Mouse (Mus musculus) limb, embryonic 13.5 days (tissue): Measurements from ENCODE around the gene Gm37240. TPM values are rescaled to one million over a fixed set of nuclear protein-coding genes. Genes with fewer than 3 reads are reported as not detected.

Source experiments
- ATAC-seq: fragments of 200-750 bp; cut with Nextera tagmentation; 2 replicates; pipeline ENCODE4 v1.8.0; 2017; ENCODE audit warnings: low read depth, moderate number of reproducible peaks, moderate TSS enrichment; ENCODE audit not compliant: low FRiP score
- H3K27ac ChIP-seq: fragments of 300-500 bp; sonication (generic); 2 replicates; pipeline ENCODE4 v1.5.1; 2015; ENCODE audit warnings: inconsistent platforms, mild to moderate bottlenecking, moderate library complexity
- H3K27me3 ChIP-seq: fragments of 300-500 bp; sonication (generic); 2 replicates; pipeline ENCODE4 v1.6.1; 2015; ENCODE audit warnings: mild to moderate bottlenecking, inconsistent platforms
- H3K36me3 ChIP-seq: fragments of 300-500 bp; sonication (generic); 2 replicates; pipeline ENCODE4 v1.6.1; 2015; ENCODE audit warnings: inconsistent platforms, mild to moderate bottlenecking, moderate library complexity
- H3K4me1 ChIP-seq: fragments of 300-500 bp; sonication (generic); 2 replicates; pipeline ENCODE4 v1.6.1; 2015; ENCODE audit warnings: inconsistent platforms
- H3K4me2 ChIP-seq: fragments of 300-500 bp; sonication (generic); replicated peaks from 2 replicates; pipeline ENCODE4 v1.6.1; 2015; ENCODE audit warnings: inconsistent platforms, mild to moderate bottlenecking, moderate library complexity
- H3K4me3 ChIP-seq: fragments of 300-500 bp; sonication (generic); 2 replicates; pipeline ENCODE4 v1.5.1; 2015; ENCODE audit warnings: moderate library complexity, mild to moderate bottlenecking, inconsistent platforms
- H3K9ac ChIP-seq: fragments of 300-500 bp; sonication (generic); 2 replicates; pipeline ENCODE4 v1.6.1; 2015; ENCODE audit warnings: mild to moderate bottlenecking, inconsistent platforms
- H3K9me3 ChIP-seq: fragments of 300-500 bp; sonication (generic); 2 replicates; pipeline ENCODE4 v1.6.1; 2016; ENCODE audit warnings: inconsistent platforms
- WGBS: fragments of 180-500 bp; shearing (Covaris S2); methylation state at CpG from one replicate; pipeline ENCODE4 v1.1.7; 2015; 5-methylcytosine and 5-hydroxymethylcytosine counted together
- polyA plus RNA-seq: library from polyadenylated mRNA; unstranded; fragments of >200 nt; fragmentation: Nextera tagmentation; extraction: Ambion mirVana; gene quantifications from 2 replicates; pipeline ENCODE4 v1.2.1, GENCODE M21; 2015

Gene Gm37240
- polyA plus RNA-seq, 1 experiment from 2014 or later = 6.1 TPM

DNA sequence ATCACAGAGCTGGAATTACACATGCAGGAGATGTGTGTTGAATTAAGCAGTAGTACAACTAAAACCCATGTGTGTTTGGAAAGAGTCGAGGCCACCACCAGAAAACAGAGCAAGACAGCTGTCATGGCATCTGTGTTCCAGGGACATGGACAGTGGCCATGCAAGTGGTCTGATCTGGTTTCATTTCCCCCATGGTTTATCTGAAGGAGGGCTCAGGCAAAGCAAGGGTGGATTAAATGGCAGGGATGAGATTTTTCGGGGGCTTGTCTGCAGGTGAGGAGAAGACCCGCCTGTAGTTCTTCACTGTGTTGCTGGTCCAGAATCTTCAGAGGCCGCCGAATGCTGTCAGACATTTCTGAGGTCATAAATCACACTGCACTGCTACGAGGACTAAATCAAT lies 539.3 kb downstream of the Gm37240 start:
- no peaks in the 10 kb centered on the region for H3K27me3 ChIP-seq
- H3K9me3 ChIP-seq = no peaks in the 10 kb centered on the region
- H3K4me3 ChIP-seq = no peak overlapping the region
- H3K4me2 ChIP-seq = no peak overlapping the region
- WGBS = 62% methylated on average over 6 of the region's 6 CpGs
- no peak overlapping the region for H3K27ac ChIP-seq
- H3K36me3 ChIP-seq = no peaks in the 10 kb centered on the region
- H3K4me1 ChIP-seq = no peaks in the 10 kb centered on the region
- ATAC-seq = no peak
- H3K9ac ChIP-seq = no peak overlapping the region

- H3K36me3 ChIP-seq = no peaks in the 10 kb centered on the region
- WGBS = 31% methylated on average over 12 of the region's 12 CpGs
- no peak overlapping the region for H3K4me3 ChIP-seq
- H3K4me1 ChIP-seq = no peaks in the 10 kb centered on the region
- H3K27ac ChIP-seq = no peak overlapping the region
- H3K4me2 ChIP-seq = no peak overlapping the region
- no peaks in the 10 kb centered on the region for H3K9me3 ChIP-seq
- H3K27me3 ChIP-seq = no peaks in the 10 kb centered on the region
- no peak for ATAC-seq
- no peak overlapping the region for H3K9ac ChIP-seq
These were observed 546.0 kb downstream of the Gm37240 start for GRCm38 (mm10) chr3:85341103-85341860.

GRCm38 (mm10) chr3:85340491-85340890 lies 546.8 kb downstream of the Gm37240 start:
- Histone ChIP-seq H3K4me1 (no peaks in the 10 kb centered on the region), H3K27ac (no peak overlapping the region), H3K4me2 (no peak overlapping the region), H3K27me3 (no peaks in the 10 kb centered on the region), H3K9me3 (no peaks in the 10 kb centered on the region), H3K9ac (no peak overlapping the region), H3K4me3 (no peak overlapping the region), H3K36me3 (no peaks in the 10 kb centered on the region)
- WGBS = 56% methylated on average over 3 of the region's 3 CpGs
- ATAC-seq = no peak

DNA sequence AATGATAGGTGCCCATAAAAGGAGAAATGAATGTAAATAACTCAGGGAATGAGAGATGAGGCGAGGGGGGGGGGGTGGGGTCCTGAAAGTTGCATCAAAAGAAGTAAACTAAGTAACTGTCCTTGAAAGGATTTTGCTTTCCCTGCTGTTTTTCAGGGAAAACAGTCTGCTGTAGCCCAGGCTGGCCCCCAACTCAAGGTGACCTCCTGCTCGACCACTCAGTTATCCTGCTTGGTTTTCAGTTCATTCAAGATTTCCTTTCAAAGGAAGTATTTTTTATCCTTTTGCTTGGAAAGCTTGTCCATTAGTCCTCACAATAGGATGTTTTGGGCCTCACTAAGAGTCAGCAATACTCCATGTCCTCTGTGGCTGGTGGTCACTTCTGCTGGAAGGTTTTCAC lies 547.4 kb downstream of the Gm37240 start:
- no peaks in the 10 kb centered on the region for H3K9me3 ChIP-seq
- 58% methylated on average over 2 of the region's 2 CpGs for WGBS
- no peak overlapping the region for H3K4me3 ChIP-seq
- no peak overlapping the region for H3K4me2 ChIP-seq
- H3K4me1 ChIP-seq = no peaks in the 10 kb centered on the region
- H3K27ac ChIP-seq = no peak overlapping the region
- ATAC-seq = no peak
- H3K9ac ChIP-seq = no peak overlapping the region
- no peaks in the 10 kb centered on the region for H3K36me3 ChIP-seq
- no peaks in the 10 kb centered on the region for H3K27me3 ChIP-seq

GRCm38 (mm10) chr3:85339269-85339820 lies 548.0 kb downstream of the Gm37240 start:
- no peak overlapping the region for H3K27ac ChIP-seq
- H3K4me2 ChIP-seq = no peak overlapping the region
- WGBS = 88% methylated on average over 10 of the region's 10 CpGs
- no peaks in the 10 kb centered on the region for H3K9me3 ChIP-seq
- no peak overlapping the region for H3K9ac ChIP-seq
- H3K36me3 ChIP-seq = no peaks in the 10 kb centered on the region
- no peaks in the 10 kb centered on the region for H3K4me1 ChIP-seq
- no peak overlapping the region for H3K4me3 ChIP-seq
- H3K27me3 ChIP-seq = no peaks in the 10 kb centered on the region
- ATAC-seq = no peak

DNA sequence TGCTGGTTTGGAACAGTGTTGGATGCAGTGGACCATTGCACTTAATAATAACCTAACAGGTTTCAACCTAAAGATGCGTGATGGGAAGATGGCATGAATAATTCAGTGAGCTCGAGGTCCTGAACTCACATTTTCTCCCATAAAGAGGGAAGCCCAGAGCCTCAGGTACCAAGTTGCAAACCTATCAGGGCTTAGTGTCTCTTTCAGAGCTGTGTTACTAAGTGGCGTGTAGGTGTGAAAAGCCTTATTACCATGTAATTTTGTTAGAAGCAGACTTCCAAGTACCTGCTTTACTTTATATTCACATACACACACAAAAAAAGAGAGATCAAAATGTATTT lies 548.6 kb downstream of the Gm37240 start:
- no peak overlapping the region for H3K9ac ChIP-seq
- H3K27me3 ChIP-seq = no peaks in the 10 kb centered on the region
- no peak for ATAC-seq
- H3K27ac ChIP-seq = no peak overlapping the region
- H3K9me3 ChIP-seq = no peaks in the 10 kb centered on the region
- no peak overlapping the region for H3K4me3 ChIP-seq
- H3K4me1 ChIP-seq = no peaks in the 10 kb centered on the region
- no peaks in the 10 kb centered on the region for H3K36me3 ChIP-seq
- no peak overlapping the region for H3K4me2 ChIP-seq
- 71% methylated on average over 3 of the region's 3 CpGs for WGBS

DNA sequence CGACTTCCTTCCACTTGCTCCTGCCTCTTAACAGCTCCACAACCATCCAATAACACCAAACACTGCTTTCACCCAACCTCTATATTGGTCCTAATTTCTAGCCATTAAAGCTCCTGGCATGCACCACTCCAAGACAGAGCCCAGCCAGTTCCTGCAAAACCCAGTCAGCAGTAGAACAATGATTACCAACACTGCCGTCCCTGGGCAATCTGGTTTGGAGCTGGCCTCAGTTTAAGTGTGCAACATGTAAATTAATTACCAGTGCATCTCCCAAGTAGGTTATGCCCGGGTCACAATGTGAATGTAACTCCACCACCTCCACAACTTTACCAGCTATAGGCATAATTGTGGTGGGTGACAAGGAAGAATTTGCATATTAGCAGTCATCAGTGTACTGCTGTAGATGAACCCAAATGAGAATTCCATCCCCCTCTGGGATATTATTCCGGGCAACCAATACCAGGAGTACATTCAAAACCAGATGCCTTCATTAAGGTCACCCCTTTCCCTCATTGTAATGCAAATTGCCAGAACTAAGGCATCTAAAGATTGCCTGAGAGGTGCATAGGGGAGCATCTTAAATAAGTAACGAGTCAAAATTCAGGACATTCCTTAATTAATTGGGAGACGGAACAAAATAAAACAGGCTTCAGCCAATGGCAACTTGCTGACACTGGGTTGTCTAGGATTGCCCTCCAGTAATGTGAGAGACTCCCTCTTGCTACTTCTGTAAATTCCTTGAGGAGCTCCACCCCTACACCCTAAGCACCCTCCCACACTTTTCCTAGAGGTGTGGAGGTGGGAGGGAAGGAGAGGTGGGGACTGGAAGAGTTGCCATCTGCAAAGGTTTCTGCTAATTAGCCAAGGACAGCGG lies 549.2 kb downstream of the Gm37240 start:
- H3K4me2 ChIP-seq = no peak overlapping the region
- no peaks in the 10 kb centered on the region for H3K4me1 ChIP-seq
- no peaks in the 10 kb centered on the region for H3K27me3 ChIP-seq
- no peaks in the 10 kb centered on the region for H3K36me3 ChIP-seq
- no peak for ATAC-seq
- 64% methylated on average over 7 of the region's 7 CpGs for WGBS
- H3K4me3 ChIP-seq = no peak overlapping the region
- H3K9ac ChIP-seq = no peak overlapping the region
- H3K9me3 ChIP-seq = no peaks in the 10 kb centered on the region
- H3K27ac ChIP-seq = no peak overlapping the region

GRCm38 (mm10) chr3:85335517-85335916 lies 551.8 kb downstream of the Gm37240 start:
- ATAC-seq = no peak
- H3K27ac ChIP-seq = no peak overlapping the region
- no peaks in the 10 kb centered on the region for H3K9me3 ChIP-seq
- no peaks in the 10 kb centered on the region for H3K4me1 ChIP-seq
- H3K27me3 ChIP-seq = no peaks in the 10 kb centered on the region
- 37% methylated on average over 1 of the region's 1 CpGs for WGBS
- no peaks in the 10 kb centered on the region for H3K36me3 ChIP-seq
- H3K4me3 ChIP-seq = no peak overlapping the region
- no peak overlapping the region for H3K4me2 ChIP-seq
- no peak overlapping the region for H3K9ac ChIP-seq

DNA sequence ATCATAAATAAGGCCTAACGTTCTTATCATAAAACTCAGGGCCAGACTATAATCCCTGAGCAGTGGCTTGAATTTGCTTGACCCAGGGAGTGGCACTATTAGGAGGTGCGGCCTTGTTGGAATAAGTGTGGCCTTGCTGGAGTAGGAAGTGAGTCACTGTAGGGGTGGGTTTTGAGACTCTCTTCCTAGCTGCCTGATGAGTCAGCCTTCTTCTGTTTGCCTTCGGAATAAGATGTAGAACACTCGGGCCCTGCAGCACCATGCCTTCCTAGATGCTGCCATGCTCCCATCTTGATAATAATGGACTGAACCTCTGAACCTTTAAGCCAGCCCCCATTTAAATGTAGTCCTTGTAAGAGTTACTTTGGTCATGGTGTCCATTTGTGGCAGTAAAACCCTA lies 555.0 kb downstream of the Gm37240 start:
- WGBS = 83% methylated on average over 4 of the region's 4 CpGs
- Histone ChIP-seq H3K4me2 (no peak overlapping the region), H3K9ac (no peak overlapping the region), H3K36me3 (no peaks in the 10 kb centered on the region), H3K4me3 (no peak overlapping the region), H3K27ac (no peak overlapping the region), H3K4me1 (no peaks in the 10 kb centered on the region), H3K9me3 (no peaks in the 10 kb centered on the region), H3K27me3 (no peaks in the 10 kb centered on the region)
- ATAC-seq = no peak

GRCm38 (mm10) chr3:85318256-85318655 lies 569.1 kb downstream of the Gm37240 start:
- Histone ChIP-seq H3K4me3 (no peak overlapping the region), H3K36me3 (no peaks in the 10 kb centered on the region), H3K4me1 (peaks cover 13% of the 10 kb centered on the region), H3K9ac (no peak overlapping the region), H3K27ac (no peak overlapping the region), H3K27me3 (no peaks in the 10 kb centered on the region), H3K4me2 (no peak overlapping the region), H3K9me3 (no peaks in the 10 kb centered on the region)
- WGBS = 79% methylated on average over 5 of the region's 5 CpGs
- ATAC-seq = no peak

GRCm38 (mm10) chr3:85317306-85317705 lies 570.0 kb downstream of the Gm37240 start:
- H3K4me3 ChIP-seq = no peak overlapping the region
- H3K4me1 ChIP-seq = peaks cover 13% of the 10 kb centered on the region
- no peaks in the 10 kb centered on the region for H3K27me3 ChIP-seq
- no peak overlapping the region for H3K9ac ChIP-seq
- H3K9me3 ChIP-seq = no peaks in the 10 kb centered on the region
- WGBS = 93% methylated on average over 4 of the region's 4 CpGs
- no peaks in the 10 kb centered on the region for H3K36me3 ChIP-seq
- no peak for ATAC-seq
- H3K27ac ChIP-seq = no peak overlapping the region
- H3K4me2 ChIP-seq = no peak overlapping the region

GRCm38 (mm10) chr3:85314961-85315360 lies 572.4 kb downstream of the Gm37240 start:
- Histone ChIP-seq H3K9ac (no peak overlapping the region), H3K36me3 (no peaks in the 10 kb centered on the region), H3K27ac (no peak overlapping the region), H3K27me3 (no peaks in the 10 kb centered on the region), H3K4me2 (no peak overlapping the region), H3K9me3 (no peaks in the 10 kb centered on the region), H3K4me1 (peaks cover 13% of the 10 kb centered on the region), H3K4me3 (no peak overlapping the region)
- 79% methylated on average over 6 of the region's 6 CpGs for WGBS
- ATAC-seq = no peak
